Mouse (Mus musculus) mouse trophoblast stem cell (cell line): ENCODE measurements around the gene Tex45.

Experiments used
- in situ Hi-C, 2 experiments: fragments of 300-500 bp; cut with MseI, MboI; formaldehyde crosslinking; loops; 2 replicates in 1 of 2; 3 replicates in 1 of 2; pipeline ENCODE4 v1.15.1; 2025

Gene Tex45

DNA sequence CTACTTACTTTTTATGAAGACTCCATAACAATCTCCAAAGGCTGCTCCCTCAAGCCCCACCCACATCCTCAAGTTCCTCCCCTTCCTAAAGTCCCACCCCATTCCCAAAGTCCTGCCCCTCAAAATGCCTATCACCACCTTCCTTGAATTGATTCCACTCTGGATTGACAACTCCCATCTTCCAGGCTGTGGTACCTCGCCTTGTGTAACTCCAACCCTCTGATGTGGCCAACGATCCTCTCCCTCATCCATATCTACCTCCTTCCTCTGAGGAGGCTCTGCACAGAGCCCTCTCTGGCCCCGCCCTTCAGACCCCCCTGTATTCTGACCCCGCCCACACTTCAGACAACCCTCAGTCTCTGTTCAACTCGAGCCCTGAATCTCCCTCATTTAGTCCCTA is 14.5 kb downstream of the Tex45 start:
- in situ Hi-C loops: no loop called here

DNA sequence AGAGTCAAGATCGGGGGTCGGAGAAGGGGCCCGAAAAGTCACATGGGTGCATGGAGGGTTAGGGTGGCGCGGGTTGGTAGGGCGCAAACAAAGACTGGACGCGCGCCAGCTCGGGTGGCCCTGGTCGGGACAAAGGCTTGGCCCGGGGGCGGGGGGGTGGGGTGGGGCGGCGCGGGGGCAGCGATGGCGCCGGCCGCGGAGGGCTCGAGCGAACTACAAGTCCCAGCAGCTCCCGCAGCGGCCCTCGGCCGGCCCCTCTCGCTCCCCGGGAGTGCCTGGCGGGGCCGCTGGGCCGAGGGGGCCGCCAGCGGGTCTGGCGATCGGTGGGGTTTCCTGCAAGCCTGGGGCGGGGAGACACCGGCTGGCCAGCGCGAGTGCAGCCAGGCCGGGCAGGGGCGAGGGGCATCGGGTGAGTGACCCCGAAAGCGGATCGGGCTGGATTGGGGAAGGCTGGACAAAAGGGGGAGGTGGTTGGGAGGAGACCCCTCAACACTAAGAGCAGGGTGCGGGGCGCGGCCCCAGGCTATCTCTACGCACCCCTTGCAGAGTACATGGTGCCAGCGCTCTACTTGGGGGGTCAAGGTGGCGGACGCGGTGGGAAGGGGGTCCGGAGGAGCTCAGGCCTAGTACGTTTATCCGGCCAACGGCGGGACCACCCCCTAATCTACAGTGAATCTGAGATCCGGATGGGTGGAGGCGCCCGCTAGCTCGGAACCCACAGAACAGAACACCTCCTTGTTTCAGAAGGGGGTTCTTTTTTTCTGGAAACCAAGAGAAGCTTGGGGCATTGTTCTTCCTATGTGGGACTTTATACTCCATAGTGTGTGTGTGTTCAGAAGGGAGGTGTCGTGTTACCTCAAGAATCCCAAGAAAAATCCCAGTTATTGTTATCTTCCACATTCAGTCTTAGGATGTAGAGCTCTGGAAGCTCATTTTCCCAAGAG is 22.5 kb downstream of the Tex45 start, which contains the start of gene Zfp358:
Gene Zfp358, plus strand, starts transcription at position 238 of the 944 bp plus-strand sequence.
- in situ Hi-C loops: no loop called here

DNA sequence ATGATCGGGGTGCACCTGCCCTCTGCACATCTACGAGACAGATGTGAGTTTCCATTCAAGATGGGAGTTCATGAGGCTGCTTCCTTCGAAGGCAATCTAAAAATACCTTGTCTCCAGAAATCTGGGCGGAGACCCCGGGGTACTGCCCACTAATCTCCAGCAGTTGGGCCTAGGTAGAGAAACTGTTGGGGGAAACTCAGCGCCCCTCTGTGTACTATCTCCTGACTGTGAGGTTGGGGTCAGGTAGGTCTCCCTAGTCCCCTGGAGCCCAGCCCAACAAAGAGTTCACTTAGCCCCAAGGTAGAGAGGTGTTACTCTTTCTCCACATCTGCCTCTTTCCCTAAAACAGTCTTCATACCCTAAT is 23.2 kb downstream of the Tex45 start:
- in situ Hi-C loops: no loop called here

DNA sequence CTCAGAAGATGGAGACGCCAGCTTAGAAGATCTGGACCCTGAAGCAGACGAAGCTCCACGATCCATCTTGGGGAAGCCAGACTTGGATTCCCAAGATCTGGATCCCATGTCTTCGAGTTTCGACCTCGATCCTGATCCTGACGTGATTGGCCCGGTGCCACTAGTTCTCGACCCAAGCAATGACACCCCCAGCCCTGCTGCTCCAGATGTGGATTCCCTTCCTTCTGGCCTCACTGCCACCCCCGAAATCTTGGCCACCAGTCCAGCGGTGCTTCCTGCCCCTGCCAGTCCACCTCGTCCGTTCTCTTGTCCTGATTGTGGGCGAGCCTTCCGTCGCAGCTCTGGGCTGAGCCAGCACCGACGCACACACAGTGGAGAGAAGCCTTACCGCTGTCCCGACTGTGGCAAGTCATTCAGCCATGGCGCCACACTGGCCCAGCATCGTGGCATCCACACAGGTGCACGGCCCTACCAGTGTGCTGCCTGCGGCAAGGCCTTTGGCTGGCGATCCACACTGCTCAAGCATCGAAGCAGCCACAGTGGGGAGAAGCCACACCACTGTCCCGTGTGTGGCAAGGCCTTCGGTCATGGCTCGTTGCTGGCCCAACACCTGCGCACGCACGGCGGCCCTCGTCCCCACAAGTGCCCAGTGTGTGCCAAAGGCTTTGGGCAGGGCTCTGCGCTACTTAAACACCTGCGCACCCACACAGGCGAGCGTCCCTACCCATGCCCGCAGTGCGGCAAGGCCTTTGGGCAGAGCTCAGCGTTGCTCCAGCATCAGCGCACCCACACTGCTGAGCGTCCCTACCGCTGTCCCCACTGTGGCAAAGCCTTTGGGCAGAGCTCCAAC is 25.1 kb downstream of the Tex45 start:
- in situ Hi-C loops: no loop called here

DNA sequence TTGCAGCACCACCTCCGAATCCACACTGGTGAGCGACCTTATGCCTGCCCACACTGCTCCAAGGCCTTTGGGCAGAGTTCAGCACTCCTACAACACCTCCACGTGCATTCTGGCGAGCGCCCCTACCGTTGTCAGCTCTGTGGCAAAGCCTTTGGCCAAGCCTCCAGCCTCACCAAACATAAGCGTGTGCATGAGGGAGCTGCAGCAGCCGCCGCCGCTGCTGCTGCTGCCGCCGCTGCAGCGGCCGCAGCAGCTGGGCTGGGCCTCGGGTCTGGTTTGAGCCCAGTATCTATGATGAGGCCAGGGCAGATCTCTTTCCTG is 25.7 kb downstream of the Tex45 start:
- in situ Hi-C loops: no loop called here

DNA sequence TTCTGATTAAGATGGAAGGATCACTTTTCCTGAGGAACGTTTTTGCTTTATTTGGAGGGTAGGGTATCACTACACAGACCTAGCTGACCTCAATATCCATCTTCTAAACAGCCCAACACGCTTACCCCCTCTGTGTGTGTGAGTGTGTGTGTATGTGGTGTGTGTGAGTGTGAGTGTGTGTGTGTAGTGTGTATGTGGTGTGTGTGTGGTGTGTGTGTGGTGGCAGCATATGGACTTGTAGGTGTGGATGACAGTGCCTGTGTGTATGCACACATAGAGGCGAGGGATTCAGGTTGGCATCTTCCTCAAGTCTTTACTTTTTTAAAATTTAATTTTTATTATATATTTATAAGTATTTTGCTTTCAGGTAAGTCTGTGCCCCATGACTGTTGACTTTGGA is 27.9 kb downstream of the Tex45 start:
- in situ Hi-C loops: no loop called here

DNA sequence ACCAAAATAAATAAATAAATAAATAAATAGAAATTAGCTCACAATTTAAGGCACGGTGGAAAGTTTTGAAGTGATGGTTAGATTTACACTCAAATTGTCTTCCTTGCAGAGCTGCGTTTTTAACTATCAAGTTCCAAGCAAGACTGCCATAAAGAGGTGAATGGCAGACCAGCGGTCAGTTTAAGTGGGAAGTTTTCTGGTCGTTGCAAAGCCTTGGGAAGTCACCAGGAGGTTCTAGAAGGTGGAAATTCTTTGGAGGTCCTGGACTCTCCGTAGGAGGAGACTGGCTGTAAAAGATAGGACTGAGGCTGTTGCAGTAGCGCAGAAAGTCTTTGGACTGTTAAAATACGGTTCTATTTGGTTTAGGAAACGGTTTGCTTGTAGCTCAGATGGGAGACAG is 29.1 kb downstream of the Tex45 start:
- in situ Hi-C loops: no loop called here

DNA sequence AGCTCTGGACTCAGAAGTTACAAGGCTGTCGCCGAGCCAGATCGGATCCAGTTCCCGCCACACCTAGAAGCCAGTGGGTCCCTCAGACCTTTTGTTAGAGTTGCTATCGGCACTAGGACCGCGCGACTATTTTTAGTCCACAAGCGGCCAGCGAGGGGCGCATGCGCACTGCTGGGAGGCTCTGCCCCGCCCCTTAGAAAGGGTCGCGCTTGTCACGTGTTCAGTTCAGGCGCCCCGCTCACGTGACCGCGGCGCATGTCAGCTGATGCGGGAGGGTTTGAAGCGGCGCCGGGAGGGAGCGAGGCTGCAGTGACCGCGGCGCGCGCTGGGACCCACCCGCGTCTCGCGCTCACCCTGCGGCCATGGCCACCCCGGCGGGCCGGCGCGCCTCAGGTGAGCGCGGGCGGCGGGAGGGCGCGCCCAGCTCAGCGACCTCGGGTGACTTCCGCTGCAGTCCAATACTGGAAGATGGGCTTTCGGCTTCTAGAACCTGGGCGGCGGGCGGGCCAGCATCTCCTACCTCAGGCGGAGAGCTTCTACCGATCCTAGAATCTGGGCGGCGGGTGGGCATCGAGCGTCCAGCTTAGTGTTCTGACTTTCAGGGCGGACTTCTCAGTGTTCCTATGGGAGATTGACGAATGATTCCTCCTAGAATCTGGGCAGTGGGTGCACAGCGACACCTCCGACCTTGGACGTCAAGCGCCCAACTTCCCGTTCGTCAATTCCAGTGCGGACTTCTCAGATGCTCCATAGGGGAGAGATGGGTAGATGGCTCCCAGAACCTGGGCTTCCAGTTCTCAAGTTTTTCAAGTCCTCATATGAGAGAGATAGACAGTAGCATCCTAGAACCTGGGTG is 29.8 kb downstream of the Tex45 start, which contains the start of gene Mcoln1:
Gene Mcoln1, plus strand, starts transcription at position 223 of the 856 bp plus-strand sequence.
- in situ Hi-C loops: no loop called here

DNA sequence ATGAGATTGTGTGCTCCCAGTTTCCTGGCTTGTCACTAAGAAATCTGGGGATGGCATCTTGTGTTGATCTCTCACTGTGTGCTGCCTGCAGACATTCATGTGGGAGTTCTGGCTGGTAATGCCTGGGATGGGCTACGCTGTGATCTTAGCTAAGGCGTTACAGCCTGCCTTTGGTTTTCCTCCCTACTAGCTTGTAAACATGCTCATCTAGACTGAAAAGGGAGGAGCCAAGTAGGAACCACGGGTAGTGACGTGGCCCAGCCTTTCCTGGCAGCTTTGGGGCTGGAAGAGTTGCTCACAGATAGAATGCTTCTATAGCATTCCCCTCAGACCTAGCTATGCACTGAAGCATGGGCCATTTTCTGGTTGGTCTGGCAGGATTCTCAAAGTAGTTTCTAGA is 31.6 kb downstream of the Tex45 start:
- in situ Hi-C loops: no loop called here

DNA sequence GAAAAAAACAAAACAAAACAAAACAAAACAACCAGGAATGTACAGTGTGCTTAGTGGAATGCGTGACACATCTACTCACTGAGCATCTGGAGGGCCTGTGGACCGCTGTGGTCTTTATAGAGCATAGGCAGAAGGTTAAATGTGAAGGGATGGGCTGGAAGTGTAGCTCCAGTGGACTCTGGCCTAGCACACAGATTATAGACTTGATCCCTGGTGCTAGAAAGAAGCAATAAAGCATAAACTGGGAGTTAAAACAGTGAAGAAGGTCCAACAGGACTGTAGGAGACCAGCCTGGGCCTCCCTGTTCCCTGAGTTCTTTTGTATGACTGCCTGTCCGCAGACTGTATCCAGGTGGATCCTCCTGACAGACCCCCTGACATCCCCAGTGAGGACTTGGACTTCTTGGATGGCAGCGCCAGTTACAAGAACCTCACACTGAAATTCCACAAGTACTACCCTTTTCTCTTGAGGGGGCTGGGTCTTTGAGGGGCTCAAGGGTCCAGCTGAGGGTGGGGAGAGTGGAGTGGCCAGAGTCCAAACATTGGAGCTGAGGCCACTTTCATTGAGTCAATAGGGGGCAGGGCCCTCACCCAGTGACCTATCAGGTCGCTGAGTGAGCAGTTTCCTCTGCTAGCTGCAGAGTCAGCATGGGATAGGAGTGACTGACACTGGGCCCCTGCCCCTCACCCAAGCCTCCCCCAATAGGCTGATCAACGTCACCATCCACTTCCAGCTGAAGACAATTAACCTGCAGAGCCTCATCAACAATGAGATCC is 37.5 kb downstream of the Tex45 start:
- in situ Hi-C loops: no loop called here

DNA sequence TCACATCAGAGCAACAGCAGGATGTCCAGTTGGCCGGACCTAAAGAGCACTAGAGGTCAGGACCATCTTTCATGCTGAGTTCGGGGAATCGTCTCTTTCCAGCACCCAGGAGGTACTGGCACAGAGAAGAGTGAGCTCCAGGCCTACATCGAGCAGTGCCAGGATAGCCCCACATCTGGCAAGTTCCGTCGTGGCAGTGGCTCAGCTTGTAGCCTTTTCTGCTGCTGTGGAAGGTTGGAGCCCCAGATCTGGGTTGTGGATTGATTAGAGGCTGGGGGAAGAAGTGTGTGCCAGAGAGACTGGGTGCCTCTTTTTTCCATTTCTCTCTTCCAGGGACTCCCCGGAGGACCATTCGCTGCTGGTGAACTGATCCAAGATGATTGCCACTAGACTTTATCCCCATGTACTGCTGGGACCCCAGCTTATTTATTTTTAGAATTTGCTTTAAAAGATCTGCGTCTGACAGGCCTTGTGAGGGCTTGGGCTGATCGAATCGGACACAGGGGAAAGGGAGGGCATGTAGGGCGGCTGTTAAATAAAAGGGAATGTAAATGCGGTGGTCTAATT is 44.1 kb downstream of the Tex45 start:
- in situ Hi-C loops: no loop called here

DNA sequence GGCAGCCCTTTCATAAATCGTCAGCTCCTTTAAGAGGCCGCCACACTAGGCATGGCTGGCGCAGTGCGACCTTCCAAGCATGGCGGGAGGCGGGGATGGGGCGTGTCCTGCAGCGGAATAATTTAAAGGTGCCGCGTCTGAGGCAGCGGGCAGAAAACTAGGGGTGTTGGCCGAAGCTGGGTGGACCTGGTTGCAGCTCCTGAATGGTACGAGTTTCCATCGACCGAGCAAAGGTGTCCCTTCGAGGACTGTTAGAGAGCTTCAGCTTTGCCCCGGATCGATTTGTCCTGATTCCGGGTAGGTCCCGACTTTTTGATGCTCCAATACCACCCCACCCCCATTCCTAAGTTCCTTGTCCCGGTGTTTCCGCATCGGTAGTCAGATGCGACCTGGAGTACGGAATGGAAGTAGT is 44.6 kb downstream of the Tex45 start, which contains the start of gene Pnpla6:
Gene Pnpla6, plus strand, starts transcription at position 125 of the 412 bp plus-strand sequence.
- in situ Hi-C loops: no loop called here

DNA sequence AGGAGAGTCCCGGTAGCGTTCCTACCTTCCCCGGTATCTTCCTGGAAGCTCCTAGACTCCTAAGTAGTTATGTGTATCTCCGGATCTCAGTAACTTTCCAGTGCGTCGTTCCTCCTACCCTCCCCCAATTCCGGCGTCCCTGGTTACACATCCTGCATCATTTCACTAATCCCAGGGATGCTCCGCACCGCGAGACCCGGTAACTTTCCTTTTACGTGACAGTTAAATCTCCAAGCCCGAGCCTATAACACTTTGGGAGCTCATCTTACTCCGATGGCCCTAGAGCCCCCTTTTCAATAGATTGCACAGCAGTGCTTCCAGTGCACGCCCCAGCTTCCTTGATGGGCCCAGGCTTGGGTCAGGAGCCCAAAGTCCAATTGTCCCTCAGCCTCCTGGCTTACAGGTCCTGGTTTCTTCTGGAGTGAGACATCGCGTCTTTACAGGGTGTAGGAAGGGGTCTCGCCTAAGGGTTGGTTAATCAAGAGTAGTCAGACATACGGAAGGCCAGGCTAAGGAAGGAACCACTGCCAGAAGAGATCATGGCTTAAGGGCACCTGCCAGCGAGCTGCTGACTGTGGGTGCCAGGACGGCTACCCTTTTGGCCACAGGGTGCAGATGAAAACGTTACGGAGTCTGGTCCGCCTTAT is 45.2 kb downstream of the Tex45 start:
- in situ Hi-C loops: no loop called here

DNA sequence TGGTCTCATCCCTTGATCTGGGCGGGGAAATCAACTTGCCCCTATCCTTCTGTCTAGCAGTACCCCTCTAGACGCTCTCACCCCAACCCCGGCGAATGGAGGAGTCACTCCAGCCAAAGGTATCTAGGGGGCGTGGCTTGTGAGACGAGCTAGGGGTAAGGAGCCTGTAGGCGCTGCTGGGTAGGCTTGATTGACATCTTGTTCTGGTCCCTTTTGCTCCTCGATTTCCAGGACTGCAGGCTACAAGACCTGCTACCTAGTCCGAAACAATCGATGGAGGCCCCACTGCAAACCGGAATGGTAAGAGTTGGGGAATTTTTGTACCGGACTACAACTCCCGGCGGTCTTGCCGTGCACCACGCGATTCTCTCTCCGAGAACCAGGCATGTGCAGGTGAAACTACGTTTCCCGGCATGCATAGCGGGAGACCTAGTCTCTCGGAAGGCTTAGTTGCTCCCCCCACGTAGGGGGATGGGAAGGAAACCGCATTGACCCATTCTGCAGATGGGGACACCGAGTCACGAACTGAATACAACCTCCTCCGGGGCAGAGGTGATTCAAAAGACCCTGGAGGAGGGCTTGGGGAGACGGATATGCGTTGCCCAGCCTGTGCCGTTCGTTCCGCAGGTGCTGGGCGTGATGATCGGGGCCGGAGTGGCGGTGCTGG is 45.9 kb downstream of the Tex45 start:
- in situ Hi-C loops: no loop called here

DNA sequence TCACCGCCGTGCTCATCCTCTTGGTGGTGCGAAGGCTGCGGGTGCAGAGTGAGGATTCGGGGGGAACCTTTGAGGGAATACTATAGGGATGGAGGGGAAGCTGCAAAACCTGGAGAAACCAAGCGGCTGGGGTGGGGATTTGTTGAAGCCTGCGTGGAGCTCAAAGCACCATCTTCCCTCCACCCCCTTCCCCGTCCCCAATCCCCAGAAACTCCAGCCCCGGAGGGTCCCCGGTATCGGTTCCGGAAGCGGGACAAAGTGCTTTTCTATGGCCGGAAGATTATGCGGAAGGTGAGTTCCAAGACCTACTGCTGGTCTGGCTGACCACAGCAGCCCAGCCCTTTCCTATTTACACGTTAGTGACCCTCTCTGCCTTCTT is 46.4 kb downstream of the Tex45 start:
- in situ Hi-C loops: no loop called here

DNA sequence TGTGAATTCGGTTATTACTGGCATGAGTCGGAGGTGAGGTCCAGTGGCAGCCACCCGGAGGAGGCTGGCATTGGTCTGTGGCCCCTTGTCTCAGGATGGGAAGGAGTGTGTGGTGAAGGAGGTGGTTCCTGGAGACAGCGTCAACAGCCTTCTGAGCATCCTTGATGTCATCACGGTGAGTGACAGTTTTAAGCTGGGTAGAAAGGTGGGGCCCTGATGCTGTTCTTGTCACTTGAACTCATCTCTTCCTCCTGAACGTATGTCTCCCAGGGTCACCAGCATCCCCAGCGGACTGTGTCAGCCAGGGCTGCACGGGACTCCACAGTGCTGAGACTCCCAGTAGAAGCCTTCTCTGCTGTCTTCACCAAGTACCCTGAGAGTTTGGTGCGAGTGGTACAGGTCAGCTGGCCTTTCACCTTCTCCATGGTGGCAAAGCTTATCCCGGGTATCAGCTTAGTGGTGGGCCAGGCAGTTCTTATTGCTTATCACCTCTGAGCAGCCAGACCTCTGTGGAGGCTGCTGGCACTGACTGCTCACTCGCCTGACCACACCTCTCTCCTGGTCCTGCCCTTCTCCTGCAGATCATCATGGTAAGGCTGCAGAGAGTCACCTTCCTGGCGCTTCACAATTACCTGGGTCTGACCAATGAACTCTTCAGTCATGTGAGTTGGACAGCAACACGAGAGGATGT is 51.5 kb downstream of the Tex45 start:
- in situ Hi-C loops: no loop called here

DNA sequence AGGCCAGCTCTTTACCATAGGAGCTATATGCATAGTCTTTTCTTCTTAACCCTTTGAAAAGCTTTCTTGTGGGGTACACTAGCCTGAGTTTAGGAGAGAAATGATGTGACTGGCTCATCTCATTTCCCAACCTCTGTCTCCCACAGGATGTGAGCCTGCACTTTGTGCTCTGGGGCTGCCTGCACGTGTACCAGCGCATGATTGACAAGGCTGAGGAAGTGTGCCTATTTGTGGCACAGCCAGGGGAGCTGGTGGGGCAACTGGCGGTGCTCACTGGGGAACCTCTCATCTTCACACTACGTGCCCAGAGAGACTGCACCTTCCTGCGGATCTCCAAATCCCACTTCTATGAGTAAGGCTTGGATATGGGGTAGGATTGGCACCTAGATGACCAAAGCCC is 60.2 kb downstream of the Tex45 start:
- in situ Hi-C loops: no loop called here

DNA sequence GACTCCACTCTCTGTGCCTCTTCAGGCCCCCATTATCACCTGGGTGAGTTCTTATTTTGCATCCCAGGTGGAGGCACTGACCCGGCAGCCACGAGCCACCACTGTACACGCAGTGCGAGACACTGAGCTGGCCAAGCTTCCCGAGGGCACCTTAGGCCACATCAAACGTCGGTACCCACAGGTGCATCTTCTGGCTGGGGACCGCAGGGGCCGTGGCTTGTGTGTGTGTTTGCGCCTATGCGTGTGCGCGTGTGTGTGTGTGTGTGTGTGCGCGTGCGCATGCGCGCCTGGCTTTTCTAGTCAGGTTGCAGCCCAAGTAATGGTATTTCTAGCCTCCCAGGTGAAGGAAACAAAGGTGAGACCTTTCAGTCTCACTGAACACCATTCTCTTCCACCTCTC is 61.3 kb downstream of the Tex45 start:
- in situ Hi-C loops: no loop called here
